Mouse (Mus musculus): Measurements from ENCODE around the gene Notum. TPM values are rescaled to one million over a fixed set of nuclear protein-coding genes. Genes with fewer than 3 reads are reported as not detected.

Notum gene
- polyA plus RNA-seq, 1 experiment from 2014 or later: 2.5 TPM

GRCm38 (mm10) chr11:120627468-120628300, 33.3 kb downstream of the Notum start:
- WGBS: 78% methylated on average over 22 of the region's 22 CpGs
- no peak for DNase-seq (ENCODE audit: low spot score)
- Histone ChIP-seq H3K4me2 (ENCODE audit: low read depth, low read length) (no peak overlapping the region), H3K9ac (replicated peaks; ENCODE audit: low read length) (no peak overlapping the region), H3K36me3 (replicated peaks; ENCODE audit: control insufficient read depth, insufficient read depth, low read depth, low read length) (no peaks in the 10 kb centered on the region; the same call in none of the 2 replicates), H3K27me3 (ENCODE audit: control insufficient read depth, insufficient read depth, low read length) (no peaks in the 10 kb centered on the region), H3K4me1 (ENCODE audit: control insufficient read depth, insufficient read depth, low read length) (peaks cover 11% of the 10 kb centered on the region; the same call in 1 of the 2 replicates), H3K4me3 (ENCODE audit: low read depth, low read length) (no peak overlapping the region), H3K27ac (replicated peaks; ENCODE audit: low read depth, low read length) (no peak overlapping the region), H3K9me3 (replicated peaks; ENCODE audit: control insufficient read depth, low read length) (no peaks in the 10 kb centered on the region)
- no peak for ATAC-seq (replicated peaks; ENCODE audit: insufficient number of reproducible peaks, low FRiP score, low TSS enrichment, low read depth)

DNA sequence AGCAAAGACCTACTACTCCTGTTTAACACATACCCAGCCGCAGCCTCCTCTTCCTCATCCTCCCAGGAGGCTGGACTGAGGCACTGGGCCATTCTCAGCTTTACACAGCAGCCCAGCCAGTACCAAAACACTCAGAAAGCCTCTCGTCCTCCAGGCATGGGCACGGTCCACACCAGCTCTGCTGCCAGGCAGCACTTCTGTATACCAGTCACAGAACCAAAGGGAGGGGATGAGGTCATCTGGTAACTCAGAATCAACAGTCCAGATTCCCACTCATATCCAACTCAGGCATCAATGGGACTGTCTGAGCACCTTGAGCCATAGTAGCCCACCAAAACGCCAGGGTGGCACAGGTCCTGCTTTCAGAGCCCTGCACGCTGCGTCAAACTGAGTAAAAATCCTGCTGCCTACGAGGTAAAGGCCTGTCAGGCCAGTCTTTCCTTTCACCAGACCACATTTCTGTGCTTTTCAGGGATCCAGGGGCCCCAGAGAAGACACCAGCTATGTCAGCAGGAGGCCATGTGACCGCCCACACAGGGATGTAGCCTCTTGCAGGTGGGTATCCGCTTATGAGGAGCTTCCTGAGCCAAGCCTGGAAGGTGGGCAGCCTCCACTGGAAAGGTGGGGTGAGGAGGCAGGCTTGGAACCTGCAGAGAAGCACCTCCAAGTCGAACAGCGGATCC, 34.0 kb downstream of the Notum start:
- Histone ChIP-seq H3K27ac (replicated peaks; ENCODE audit: low read depth, low read length) (no peak overlapping the region), H3K9me3 (replicated peaks; ENCODE audit: control insufficient read depth, low read length) (no peaks in the 10 kb centered on the region), H3K27me3 (ENCODE audit: control insufficient read depth, insufficient read depth, low read length) (no peaks in the 10 kb centered on the region), H3K9ac (replicated peaks; ENCODE audit: low read length) (no peak overlapping the region), H3K36me3 (replicated peaks; ENCODE audit: control insufficient read depth, insufficient read depth, low read depth, low read length) (no peaks in the 10 kb centered on the region; the same call in none of the 2 replicates), H3K4me3 (ENCODE audit: low read depth, low read length) (no peak overlapping the region), H3K4me2 (ENCODE audit: low read depth, low read length) (no peak overlapping the region), H3K4me1 (ENCODE audit: control insufficient read depth, insufficient read depth, low read length) (peaks cover 9% of the 10 kb centered on the region; the same call in 1 of the 2 replicates)
- WGBS: 86% methylated on average over 11 of the region's 11 CpGs
- DNase-seq (ENCODE audit: low spot score) (no peak), ATAC-seq (replicated peaks; ENCODE audit: insufficient number of reproducible peaks, low FRiP score, low TSS enrichment, low read depth) (no peak)

DNA sequence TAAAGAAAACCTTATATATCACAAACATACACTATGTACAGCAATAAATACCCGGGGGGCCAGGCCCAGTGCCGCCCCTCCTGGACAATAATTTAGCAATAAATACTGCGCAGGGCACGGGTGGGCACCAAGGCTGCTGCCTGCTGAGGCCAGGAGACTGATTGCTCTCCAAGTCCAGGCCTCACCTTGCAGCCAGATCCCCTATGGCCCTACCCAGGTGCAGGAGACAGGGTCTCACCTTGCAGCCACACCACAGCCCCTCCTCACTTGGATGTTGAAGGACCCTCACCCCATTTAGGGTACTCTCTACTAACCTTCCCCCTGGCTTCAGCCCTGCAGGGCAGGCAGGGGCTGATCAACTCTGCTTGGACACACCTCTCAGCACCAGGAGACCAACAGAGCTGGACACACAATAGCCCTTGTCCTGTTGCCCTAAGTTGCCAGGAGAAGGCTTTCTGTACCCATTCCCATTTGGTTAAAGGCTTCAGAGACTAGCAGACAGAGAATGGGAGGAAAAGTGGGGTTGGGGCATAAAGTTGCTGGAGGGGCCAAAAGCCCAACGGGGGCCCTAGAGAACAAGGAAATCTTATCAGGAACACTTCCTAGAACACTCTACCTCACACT, 35.7 kb downstream of the Notum start, which contains the start of gene Sirt7:
Sirt7 (minus strand) TSS at position 89 of the 624 bp plus-strand sequence.
- H3K36me3 ChIP-seq (replicated peaks; ENCODE audit: control insufficient read depth, insufficient read depth, low read depth, low read length): no peaks in the 10 kb centered on the region; the same call in none of the 2 replicates
- DNase-seq (ENCODE audit: low spot score) (no peak), ATAC-seq (replicated peaks; ENCODE audit: insufficient number of reproducible peaks, low FRiP score, low TSS enrichment, low read depth) (peak; percentile 46)
- H3K9ac ChIP-seq (replicated peaks; ENCODE audit: low read length): peak within 1 kb of the TSS; percentile 74
- 22% methylated on average over 5 of the region's 5 CpGs for WGBS
- H3K27me3 ChIP-seq (ENCODE audit: control insufficient read depth, insufficient read depth, low read length): no peaks in the 10 kb centered on the region
- H3K9me3 ChIP-seq (replicated peaks; ENCODE audit: control insufficient read depth, low read length): no peaks in the 10 kb centered on the region
- peak within 1 kb of the TSS; percentile 99 for H3K4me3 ChIP-seq (ENCODE audit: low read depth, low read length)
- H3K4me2 ChIP-seq (ENCODE audit: low read depth, low read length): peak within 1 kb of the TSS; percentile 98
- peak within 1 kb of the TSS; percentile 67; the same call in 1 of the 2 replicates for H3K27ac ChIP-seq (replicated peaks; ENCODE audit: low read depth, low read length)
- H3K4me1 ChIP-seq (ENCODE audit: control insufficient read depth, insufficient read depth, low read length): peaks cover 2% of the 10 kb centered on the region; the same call in 1 of the 2 replicates

DNA sequence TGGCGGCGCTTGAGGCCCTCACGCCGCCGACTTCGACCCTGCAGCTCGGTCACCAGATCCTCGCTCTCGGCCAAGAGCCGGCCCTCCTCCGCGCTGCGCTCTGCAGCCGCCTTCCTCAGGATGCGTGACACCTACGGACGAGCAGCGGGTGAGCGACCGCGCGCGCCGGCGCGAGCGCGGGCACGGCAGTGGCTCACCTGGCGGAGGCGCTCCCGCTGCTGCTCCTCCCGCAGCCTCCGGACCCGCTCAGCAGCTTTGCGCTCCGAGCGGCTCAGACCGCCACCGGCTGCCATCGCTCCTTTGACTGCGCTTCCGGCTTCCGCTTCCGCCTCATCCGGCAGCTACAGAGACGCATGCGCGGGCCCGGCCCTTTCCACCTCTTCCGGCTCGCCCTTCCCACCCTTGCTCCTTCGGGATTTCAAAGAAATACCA, 36.3 kb downstream of the Notum start:
- H3K4me3 ChIP-seq (ENCODE audit: low read depth, low read length): peak overlapping the region; percentile 99
- peak overlapping the region; percentile 98 for H3K4me2 ChIP-seq (ENCODE audit: low read depth, low read length)
- H3K27ac ChIP-seq (replicated peaks; ENCODE audit: low read depth, low read length): peak overlapping the region; percentile 67; the same call in 1 of the 2 replicates
- ATAC-seq (replicated peaks; ENCODE audit: insufficient number of reproducible peaks, low FRiP score, low TSS enrichment, low read depth) (peak; percentile 60; the same call in 1 of the 2 replicates), DNase-seq (ENCODE audit: low spot score) (peak; percentile 92)
- H3K27me3 ChIP-seq (ENCODE audit: control insufficient read depth, insufficient read depth, low read length): no peaks in the 10 kb centered on the region
- H3K9ac ChIP-seq (replicated peaks; ENCODE audit: low read length): peak overlapping the region; percentile 74
- H3K4me1 ChIP-seq (ENCODE audit: control insufficient read depth, insufficient read depth, low read length): peaks cover 2% of the 10 kb centered on the region; the same call in 1 of the 2 replicates
- H3K36me3 ChIP-seq (replicated peaks; ENCODE audit: control insufficient read depth, insufficient read depth, low read depth, low read length): no peaks in the 10 kb centered on the region; the same call in none of the 2 replicates
- under 1% methylated on average over 53 of the region's 53 CpGs for WGBS
- H3K9me3 ChIP-seq (replicated peaks; ENCODE audit: control insufficient read depth, low read length): no peaks in the 10 kb centered on the region

DNA sequence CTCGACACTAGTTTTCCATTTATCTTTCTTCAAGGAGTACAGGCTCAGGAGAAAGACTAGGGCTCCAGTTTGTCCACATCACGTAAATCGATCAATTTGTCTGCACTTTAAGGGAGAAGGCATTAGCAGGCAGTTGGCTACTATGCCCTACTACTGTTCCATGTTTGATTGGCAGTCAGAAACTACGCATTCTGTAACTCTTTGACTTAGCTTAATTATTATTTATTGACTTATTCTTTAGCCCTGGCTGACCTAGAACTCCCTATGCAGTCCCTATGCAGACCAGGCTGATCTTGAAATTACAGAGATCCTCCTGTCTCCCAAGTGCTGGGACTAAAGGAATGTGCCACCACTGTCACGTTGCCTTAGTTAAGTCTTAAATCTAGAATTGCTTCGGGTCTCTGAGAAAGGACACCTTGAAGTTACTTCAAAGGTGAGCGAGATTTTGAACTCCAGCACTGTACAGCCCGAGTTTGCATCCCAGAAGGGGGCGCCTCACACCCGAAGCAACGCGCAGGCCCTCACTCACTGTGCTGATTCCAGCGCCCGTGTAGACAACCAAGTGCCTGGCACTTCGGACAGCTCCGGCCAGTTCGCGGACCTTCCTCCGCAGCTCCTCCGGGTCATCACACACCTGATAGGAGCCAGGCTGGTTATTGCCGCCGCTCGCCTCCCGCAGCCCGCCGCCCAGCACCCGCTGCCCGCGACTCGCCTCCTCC, 36.9 kb downstream of the Notum start:
- no peaks in the 10 kb centered on the region; the same call in none of the 2 replicates for H3K36me3 ChIP-seq (replicated peaks; ENCODE audit: control insufficient read depth, insufficient read depth, low read depth, low read length)
- H3K27ac ChIP-seq (replicated peaks; ENCODE audit: low read depth, low read length): peak overlapping the region; percentile 67; the same call in 1 of the 2 replicates
- no peaks in the 10 kb centered on the region for H3K9me3 ChIP-seq (replicated peaks; ENCODE audit: control insufficient read depth, low read length)
- H3K4me1 ChIP-seq (ENCODE audit: control insufficient read depth, insufficient read depth, low read length): peaks cover 2% of the 10 kb centered on the region; the same call in 1 of the 2 replicates
- peak; percentile 70 for DNase-seq (ENCODE audit: low spot score)
- H3K27me3 ChIP-seq (ENCODE audit: control insufficient read depth, insufficient read depth, low read length): no peaks in the 10 kb centered on the region
- WGBS: 13% methylated on average over 30 of the region's 30 CpGs
- peak overlapping the region; percentile 98 for H3K4me2 ChIP-seq (ENCODE audit: low read depth, low read length)
- peak; percentile 76 for ATAC-seq (replicated peaks; ENCODE audit: insufficient number of reproducible peaks, low FRiP score, low TSS enrichment, low read depth)
- peak overlapping the region; percentile 74 for H3K9ac ChIP-seq (replicated peaks; ENCODE audit: low read length)
- peak overlapping the region; percentile 99 for H3K4me3 ChIP-seq (ENCODE audit: low read depth, low read length)

DNA sequence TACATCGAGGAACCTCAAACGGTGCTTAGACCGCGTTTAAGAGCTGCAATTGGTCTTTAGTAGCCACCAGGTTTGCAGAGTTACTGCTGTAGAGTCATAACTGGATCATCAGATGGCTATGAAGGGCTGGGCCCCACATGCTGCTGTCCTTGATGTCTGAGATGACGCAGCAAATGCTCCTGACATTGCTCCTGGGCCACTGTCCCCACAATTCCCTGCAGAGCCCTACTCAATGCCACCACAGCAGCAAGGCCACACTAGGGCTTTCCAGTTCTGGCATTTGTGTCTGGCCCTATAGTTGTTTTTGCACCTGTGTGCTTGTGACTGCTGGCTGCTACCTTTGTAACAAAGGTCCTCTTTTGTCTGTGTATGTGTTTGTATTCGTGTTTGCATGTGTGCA, 38.2 kb downstream of the Notum start:
- DNase-seq (ENCODE audit: low spot score) (no peak), ATAC-seq (replicated peaks; ENCODE audit: insufficient number of reproducible peaks, low FRiP score, low TSS enrichment, low read depth) (no peak)
- Histone ChIP-seq H3K27ac (replicated peaks; ENCODE audit: low read depth, low read length) (no peak overlapping the region), H3K4me3 (ENCODE audit: low read depth, low read length) (no peak overlapping the region), H3K4me1 (ENCODE audit: control insufficient read depth, insufficient read depth, low read length) (peaks cover 2% of the 10 kb centered on the region; the same call in 1 of the 2 replicates), H3K4me2 (ENCODE audit: low read depth, low read length) (no peak overlapping the region), H3K9ac (replicated peaks; ENCODE audit: low read length) (no peak overlapping the region), H3K9me3 (replicated peaks; ENCODE audit: control insufficient read depth, low read length) (no peaks in the 10 kb centered on the region), H3K36me3 (replicated peaks; ENCODE audit: control insufficient read depth, insufficient read depth, low read depth, low read length) (no peaks in the 10 kb centered on the region; the same call in none of the 2 replicates), H3K27me3 (ENCODE audit: control insufficient read depth, insufficient read depth, low read length) (no peaks in the 10 kb centered on the region)
- 94% methylated on average over 6 of the region's 6 CpGs for WGBS

DNA sequence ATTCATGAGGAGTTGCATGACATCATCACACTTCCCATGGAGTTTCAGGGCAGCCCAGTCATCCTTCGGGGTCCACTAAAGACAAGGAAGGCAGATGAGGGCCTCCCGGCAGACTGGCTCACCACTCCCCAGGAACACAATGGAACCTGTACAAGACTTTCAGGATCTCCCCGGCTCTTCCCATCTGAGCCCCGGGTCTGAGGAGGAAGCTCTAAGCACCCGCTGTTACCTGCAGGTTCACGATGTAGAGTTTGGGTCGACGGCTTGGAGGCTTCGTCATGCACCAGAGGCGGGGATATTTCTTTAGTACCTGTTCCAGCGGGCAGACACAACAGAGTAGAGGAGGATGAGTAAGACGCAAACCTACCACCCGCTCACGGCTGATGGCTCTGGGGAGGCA, 40.8 kb downstream of the Notum start:
- ATAC-seq (replicated peaks; ENCODE audit: insufficient number of reproducible peaks, low FRiP score, low TSS enrichment, low read depth) (no peak), DNase-seq (ENCODE audit: low spot score) (no peak)
- H3K9me3 ChIP-seq (replicated peaks; ENCODE audit: control insufficient read depth, low read length): no peaks in the 10 kb centered on the region
- H3K36me3 ChIP-seq (replicated peaks; ENCODE audit: control insufficient read depth, insufficient read depth, low read depth, low read length): peaks cover under 1% of the 10 kb centered on the region
- H3K4me3 ChIP-seq (ENCODE audit: low read depth, low read length): no peak overlapping the region
- H3K4me1 ChIP-seq (ENCODE audit: control insufficient read depth, insufficient read depth, low read length): peaks cover 2% of the 10 kb centered on the region; the same call in 1 of the 2 replicates
- no peak overlapping the region for H3K4me2 ChIP-seq (ENCODE audit: low read depth, low read length)
- H3K27ac ChIP-seq (replicated peaks; ENCODE audit: low read depth, low read length): no peak overlapping the region
- 91% methylated on average over 14 of the region's 14 CpGs for WGBS
- no peaks in the 10 kb centered on the region for H3K27me3 ChIP-seq (ENCODE audit: control insufficient read depth, insufficient read depth, low read length)
- no peak overlapping the region for H3K9ac ChIP-seq (replicated peaks; ENCODE audit: low read length)
